Mouse (Mus musculus): Measurements from ENCODE around the gene Flot1. TPM values are rescaled to one million over a fixed set of nuclear protein-coding genes. Genes with fewer than 3 reads are reported as not detected.

Gene Flot1
- 50.9 and 60.3 TPM in 2 replicates for polyA plus RNA-seq (2016; fragmentation: Nextera tagmentation; extraction: Ambion mirVana)

DNA sequence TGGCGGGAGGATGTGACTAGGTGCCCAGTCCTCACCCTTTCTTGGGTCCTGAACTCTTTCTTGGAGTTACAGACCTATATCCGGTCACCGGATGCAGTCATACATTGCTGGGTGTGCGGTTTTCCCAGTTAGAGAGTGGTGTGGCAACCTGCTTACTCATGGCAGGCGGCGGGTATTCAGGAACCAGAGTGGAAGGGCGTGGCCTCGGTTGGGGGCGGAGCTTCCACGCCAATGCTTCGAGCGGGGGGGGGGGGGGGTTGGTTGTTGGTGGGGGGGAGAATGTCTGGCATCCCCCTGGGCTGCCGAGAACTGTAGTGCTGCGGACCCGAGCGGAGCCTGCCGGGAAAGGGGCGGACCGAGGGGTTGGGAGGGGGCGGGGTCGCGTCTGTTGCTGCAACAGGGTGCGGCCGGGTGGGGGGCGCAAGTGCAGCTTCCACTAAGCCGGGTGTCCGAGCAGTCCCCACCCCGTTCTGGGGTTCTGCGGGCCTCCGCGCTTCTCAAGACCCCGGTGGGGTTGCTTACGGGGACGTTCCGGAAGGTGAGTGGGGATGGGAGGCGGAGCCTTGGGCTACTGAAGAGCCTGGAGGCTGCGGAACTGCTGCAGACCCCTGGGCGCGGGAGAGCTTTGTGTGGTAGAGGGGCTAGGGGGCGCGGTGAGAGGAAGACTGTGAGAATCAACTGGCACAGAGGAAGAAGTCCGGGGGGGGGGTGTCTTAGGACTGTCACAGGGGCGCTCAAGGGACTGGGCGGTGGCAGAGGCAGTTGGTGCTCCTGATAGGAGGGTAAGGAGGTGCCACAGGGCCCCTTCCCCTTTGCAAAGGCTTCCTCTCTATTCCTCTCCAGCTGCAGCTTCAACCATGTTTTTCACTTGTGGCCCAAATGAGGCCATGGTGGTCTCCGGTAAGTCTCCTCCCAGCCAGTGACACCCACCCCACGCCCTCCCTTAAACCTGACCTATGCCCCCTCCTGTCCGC, at the start of gene Flot1:
Flot1 (plus strand) TSS at position 267 of the 974 bp plus-strand sequence.
- ATAC-seq (ENCODE audit: low FRiP score): peak; percentile 90
- peak within 1 kb of the TSS; percentile 83 for H3K4me2 ChIP-seq (replicated peaks)
- peaks cover 18% of the 10 kb centered on the region for H3K27me3 ChIP-seq
- H3K36me3 ChIP-seq: peaks cover 31% of the 10 kb centered on the region
- H3K4me3 ChIP-seq: peak within 1 kb of the TSS; percentile 58
- peaks cover 33% of the 10 kb centered on the region for H3K4me1 ChIP-seq
- peak within 1 kb of the TSS; percentile 74 for H3K9ac ChIP-seq
- H3K9me3 ChIP-seq (replicated peaks): no peaks in the 10 kb centered on the region
- peak within 1 kb of the TSS; percentile 78 for H3K27ac ChIP-seq
- under 1% methylated on average over 45 of the region's 47 CpGs for WGBS

DNA sequence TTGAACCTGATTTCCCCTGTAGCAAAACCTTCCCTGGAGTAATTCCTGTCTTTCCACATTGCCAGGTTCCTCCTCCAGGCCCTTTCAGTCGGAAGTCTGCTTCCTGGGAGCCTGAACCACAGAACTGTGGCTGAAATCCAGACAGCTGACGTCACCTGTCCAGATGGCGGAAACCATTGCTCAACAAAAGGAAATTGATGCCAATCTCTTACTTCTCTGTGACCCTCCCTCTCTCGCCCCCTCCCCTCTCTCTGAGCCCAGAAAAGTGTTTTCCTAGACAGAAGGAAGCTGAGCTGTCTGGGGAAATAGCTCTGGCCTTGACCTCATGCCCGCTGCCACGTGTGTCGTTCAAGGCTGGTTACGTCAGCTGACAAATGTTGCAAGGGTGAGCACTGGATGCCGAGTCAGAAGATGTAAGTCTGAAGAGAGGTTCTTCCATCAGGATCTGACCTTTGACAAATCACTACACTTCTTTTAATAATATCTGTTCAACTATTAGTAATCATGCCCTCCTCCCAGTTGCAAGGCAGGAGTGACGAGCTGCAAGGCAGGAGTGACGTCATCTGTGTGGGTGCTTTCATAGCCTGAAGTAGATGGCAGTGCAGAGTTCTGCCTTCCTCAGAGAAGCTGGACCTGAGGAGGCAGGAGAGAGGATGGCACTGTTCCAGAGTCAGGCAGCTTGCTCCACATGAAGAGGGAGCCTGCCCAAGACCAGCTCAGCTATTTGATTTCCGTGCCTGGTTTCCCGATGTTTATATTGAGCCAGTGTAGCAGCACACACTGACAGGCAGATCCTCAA, 46.0 kb upstream of the Flot1 start:
- no peak overlapping the region for H3K4me3 ChIP-seq
- no peak overlapping the region for H3K4me2 ChIP-seq (replicated peaks)
- no peaks in the 10 kb centered on the region for H3K27me3 ChIP-seq
- no peaks in the 10 kb centered on the region for H3K36me3 ChIP-seq
- H3K27ac ChIP-seq: no peak overlapping the region
- H3K9me3 ChIP-seq (replicated peaks): no peaks in the 10 kb centered on the region
- no peak for ATAC-seq (ENCODE audit: low FRiP score)
- H3K9ac ChIP-seq: no peak overlapping the region
- 64% methylated on average over 13 of the region's 13 CpGs for WGBS
- peaks cover 6% of the 10 kb centered on the region for H3K4me1 ChIP-seq

DNA sequence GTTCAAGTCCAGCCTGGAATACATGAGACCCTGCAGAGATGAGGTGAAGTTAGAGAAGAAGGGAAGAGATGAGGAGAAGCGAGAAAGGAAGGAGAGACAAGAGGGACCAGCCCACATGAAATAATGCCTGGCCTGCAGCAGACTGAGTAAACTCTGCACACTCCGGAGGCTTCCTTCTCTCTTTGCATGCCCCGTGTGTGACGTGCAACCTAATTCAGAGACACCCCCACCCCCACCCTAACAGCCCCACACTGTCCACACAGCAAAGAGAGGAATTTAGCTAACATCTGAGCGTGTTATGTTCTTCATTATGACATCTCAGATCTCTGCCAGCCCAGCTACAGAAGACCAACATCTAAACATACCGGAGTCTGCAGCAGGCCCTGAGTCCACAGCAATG, 44.1 kb upstream of the Flot1 start:
- H3K27ac ChIP-seq: no peak overlapping the region
- no peaks in the 10 kb centered on the region for H3K27me3 ChIP-seq
- 57% methylated on average over 6 of the region's 6 CpGs for WGBS
- H3K4me1 ChIP-seq: peaks cover 6% of the 10 kb centered on the region
- ATAC-seq (ENCODE audit: low FRiP score): no peak
- H3K9me3 ChIP-seq (replicated peaks): no peaks in the 10 kb centered on the region
- no peak overlapping the region for H3K4me3 ChIP-seq
- no peaks in the 10 kb centered on the region for H3K36me3 ChIP-seq
- no peak overlapping the region for H3K4me2 ChIP-seq (replicated peaks)
- no peak overlapping the region for H3K9ac ChIP-seq

DNA sequence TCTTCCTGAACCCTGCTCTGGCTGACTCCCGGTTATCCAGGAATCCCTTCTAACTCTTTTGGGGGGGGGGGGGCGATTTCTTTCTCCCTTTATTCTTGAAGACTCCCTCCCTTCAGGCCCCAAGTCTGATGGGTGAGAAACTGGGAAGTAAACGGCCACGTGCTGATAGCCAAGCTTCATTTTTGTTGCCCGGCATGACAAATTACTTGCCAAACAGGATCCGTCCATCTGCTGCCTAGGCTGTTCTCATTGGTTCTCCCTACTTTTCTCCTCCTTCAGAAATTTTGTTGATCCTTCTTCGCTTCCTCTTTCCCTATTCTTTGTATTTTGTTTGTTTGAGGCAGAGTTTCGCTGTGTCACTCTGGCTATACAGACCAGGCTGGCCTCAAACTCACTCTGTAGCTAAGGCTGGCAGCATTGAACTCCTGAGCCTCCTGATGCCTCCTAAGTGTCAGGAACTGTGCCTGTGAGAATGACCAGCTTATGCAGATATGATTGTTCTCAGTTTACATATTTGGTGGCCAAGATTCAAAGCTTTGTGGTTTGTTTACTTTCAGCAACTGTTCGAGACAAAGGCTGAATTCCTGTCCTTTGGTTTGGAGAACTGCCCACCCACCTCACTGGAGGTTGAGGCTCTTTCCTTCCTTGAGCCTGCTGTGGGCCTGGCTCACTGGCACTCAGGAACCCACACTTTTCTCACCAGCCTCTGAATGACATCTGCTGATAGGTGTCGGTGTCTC, 43.4 kb upstream of the Flot1 start:
- H3K27me3 ChIP-seq: no peaks in the 10 kb centered on the region
- no peaks in the 10 kb centered on the region for H3K9me3 ChIP-seq (replicated peaks)
- H3K4me2 ChIP-seq (replicated peaks): no peak overlapping the region
- 68% methylated on average over 10 of the region's 10 CpGs for WGBS
- H3K36me3 ChIP-seq: no peaks in the 10 kb centered on the region
- H3K4me1 ChIP-seq: peaks cover 6% of the 10 kb centered on the region
- no peak overlapping the region for H3K9ac ChIP-seq
- no peak for ATAC-seq (ENCODE audit: low FRiP score)
- no peak overlapping the region for H3K4me3 ChIP-seq
- H3K27ac ChIP-seq: no peak overlapping the region

DNA sequence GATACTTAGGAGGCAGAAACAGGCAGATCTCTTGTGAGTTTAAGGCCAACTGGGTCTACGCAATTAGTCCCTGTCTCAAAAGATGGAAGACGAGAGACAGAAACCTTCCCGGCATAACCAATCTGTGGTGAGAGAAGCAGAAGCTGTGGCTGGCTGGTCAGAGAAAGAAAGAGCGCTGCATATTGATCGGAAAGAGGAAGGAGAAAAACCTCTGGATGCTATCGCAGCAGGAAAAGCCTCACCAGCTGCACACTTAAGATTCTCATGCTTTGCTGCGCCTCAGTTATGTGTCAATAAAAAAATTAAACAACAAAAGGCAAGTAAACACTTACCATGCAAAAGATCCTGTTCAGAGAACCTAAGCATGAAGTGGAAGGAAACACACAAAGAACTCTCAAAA, 42.7 kb upstream of the Flot1 start:
- Histone ChIP-seq H3K9me3 (replicated peaks) (no peaks in the 10 kb centered on the region), H3K9ac (no peak overlapping the region), H3K4me3 (no peak overlapping the region), H3K27ac (no peak overlapping the region), H3K36me3 (no peaks in the 10 kb centered on the region), H3K4me2 (replicated peaks) (no peak overlapping the region), H3K4me1 (peaks cover 6% of the 10 kb centered on the region), H3K27me3 (no peaks in the 10 kb centered on the region)
- ATAC-seq (ENCODE audit: low FRiP score): no peak
- WGBS: 94% methylated on average over 7 of the region's 7 CpGs

DNA sequence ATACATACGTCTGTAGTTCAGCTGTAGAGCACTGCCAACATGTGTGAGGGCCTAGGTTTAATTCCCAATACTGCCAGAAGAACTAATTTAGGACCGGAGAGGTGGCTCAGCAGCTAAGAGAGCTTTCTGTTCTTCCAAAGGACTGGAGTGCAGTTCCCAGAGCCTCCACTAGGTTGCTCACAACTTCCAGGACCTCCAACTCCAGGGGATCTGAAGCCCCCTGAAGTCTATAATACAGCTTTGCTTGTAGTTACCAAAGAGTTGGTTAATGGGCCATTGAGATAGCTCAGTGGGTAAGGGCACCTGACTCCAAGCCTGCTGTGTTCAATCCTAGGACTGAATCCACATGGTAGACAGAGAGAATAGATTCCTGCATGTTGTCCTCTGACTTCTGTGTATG, 40.6 kb upstream of the Flot1 start:
- ATAC-seq (ENCODE audit: low FRiP score): no peak
- Histone ChIP-seq H3K27ac (no peak overlapping the region), H3K4me1 (no peaks in the 10 kb centered on the region), H3K9ac (no peak overlapping the region), H3K36me3 (no peaks in the 10 kb centered on the region), H3K9me3 (replicated peaks) (no peaks in the 10 kb centered on the region), H3K27me3 (no peaks in the 10 kb centered on the region), H3K4me2 (replicated peaks) (no peak overlapping the region), H3K4me3 (no peak overlapping the region)
- 68% methylated on average over 2 of the region's 2 CpGs for WGBS

DNA sequence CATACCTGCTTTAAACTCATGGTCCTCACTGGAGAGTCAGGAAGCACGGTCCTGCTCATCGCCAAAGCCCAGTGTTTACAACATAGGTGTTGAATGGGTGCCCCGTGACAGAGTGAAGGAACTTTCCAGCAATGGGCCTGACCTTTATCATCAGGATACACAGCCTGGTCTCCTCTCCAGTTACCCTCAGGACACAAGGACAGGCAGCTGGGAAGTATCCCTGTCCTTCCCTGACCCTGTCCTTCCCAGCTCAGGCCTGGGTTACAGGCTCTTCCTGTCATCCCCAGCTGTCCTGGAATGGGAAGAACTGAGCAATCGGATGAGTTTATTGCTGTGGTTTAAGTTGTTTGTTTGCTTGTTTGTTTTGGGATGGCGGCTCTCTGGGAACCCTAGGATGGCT, 40.1 kb upstream of the Flot1 start:
- 85% methylated on average over 5 of the region's 5 CpGs for WGBS
- no peak overlapping the region for H3K4me3 ChIP-seq
- no peaks in the 10 kb centered on the region for H3K36me3 ChIP-seq

DNA sequence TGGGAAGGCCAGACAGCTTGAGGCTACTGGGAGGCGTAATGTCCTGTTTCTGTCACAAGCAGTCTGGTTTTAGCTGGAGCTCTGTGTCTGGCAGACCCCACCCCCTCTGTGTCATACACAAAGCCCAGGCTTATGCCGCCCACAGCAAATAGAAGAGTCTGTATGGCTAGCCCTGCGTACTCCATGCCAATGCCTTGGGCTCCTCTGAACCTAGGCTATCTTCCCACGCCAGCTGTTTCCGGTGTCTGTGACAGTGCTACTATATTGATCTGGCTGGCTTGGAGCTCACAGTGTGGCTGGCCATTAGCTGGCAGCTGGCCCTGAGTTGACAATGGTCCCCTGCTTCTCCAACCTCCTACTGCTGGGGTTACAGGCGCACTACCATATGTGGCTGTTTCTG, 39.1 kb upstream of the Flot1 start:
- Histone ChIP-seq H3K9me3 (replicated peaks) (no peaks in the 10 kb centered on the region), H3K4me2 (replicated peaks) (no peak overlapping the region), H3K27me3 (no peaks in the 10 kb centered on the region), H3K27ac (no peak overlapping the region), H3K4me3 (no peak overlapping the region), H3K36me3 (no peaks in the 10 kb centered on the region), H3K4me1 (no peaks in the 10 kb centered on the region), H3K9ac (no peak overlapping the region)
- 81% methylated on average over 6 of the region's 6 CpGs for WGBS
- no peak for ATAC-seq (ENCODE audit: low FRiP score)

More for the DNA sequence above, 40.1 kb upstream of the Flot1 start:
- Histone ChIP-seq H3K4me1 (no peaks in the 10 kb centered on the region), H3K9me3 (replicated peaks) (no peaks in the 10 kb centered on the region), H3K4me2 (replicated peaks) (no peak overlapping the region), H3K27me3 (no peaks in the 10 kb centered on the region), H3K9ac (no peak overlapping the region), H3K27ac (no peak overlapping the region)
- no peak for ATAC-seq (ENCODE audit: low FRiP score)

DNA sequence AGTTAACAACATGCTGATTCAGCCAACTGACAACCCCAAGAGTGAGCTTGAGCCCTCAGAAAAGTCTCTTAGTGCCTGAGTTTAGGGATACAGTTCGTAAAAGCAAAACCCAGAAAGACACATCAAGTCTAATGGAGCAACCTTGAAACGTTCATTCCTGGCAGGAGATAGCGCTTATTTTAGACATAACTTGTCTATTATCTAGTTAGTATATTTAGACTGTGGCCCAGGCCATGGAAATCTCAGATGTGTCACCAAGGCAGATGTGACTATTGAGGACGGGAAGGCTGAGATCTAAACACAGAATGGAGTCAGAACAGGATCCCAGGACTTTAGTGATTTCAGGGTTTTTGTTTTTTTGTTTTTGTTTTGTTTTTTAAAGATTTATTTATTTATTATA, 37.9 kb upstream of the Flot1 start:
- Histone ChIP-seq H3K36me3 (no peaks in the 10 kb centered on the region), H3K4me2 (replicated peaks) (no peak overlapping the region), H3K27me3 (no peaks in the 10 kb centered on the region), H3K9me3 (replicated peaks) (no peaks in the 10 kb centered on the region), H3K27ac (no peak overlapping the region), H3K9ac (no peak overlapping the region), H3K4me3 (no peak overlapping the region), H3K4me1 (no peaks in the 10 kb centered on the region)
- no peak for ATAC-seq (ENCODE audit: low FRiP score)
- 92% methylated on average over 4 of the region's 4 CpGs for WGBS

DNA sequence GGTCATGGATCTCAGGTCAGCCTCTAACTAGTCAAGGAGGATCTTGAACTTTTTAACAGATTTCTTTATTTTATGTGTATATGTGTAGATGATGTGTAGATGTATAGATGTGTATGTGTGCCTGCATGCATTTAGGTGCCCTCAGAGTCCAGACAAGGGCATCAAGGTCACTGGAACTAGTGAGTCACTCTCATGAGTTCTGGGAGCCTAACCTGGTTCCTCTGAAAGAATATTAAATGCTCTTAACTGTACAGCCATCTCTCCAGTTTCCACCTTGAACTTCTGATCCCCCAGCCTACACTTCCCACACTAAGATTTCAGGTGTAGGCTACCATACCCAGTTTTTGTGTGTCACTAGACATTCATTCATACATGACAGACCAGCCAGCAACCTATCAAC, 35.5 kb upstream of the Flot1 start:
- no peaks in the 10 kb centered on the region for H3K27me3 ChIP-seq
- no peaks in the 10 kb centered on the region for H3K4me1 ChIP-seq
- no peak overlapping the region for H3K4me2 ChIP-seq (replicated peaks)
- H3K36me3 ChIP-seq: no peaks in the 10 kb centered on the region
- ATAC-seq (ENCODE audit: low FRiP score): no peak
- H3K4me3 ChIP-seq: no peak overlapping the region
- H3K27ac ChIP-seq: no peak overlapping the region
- no peaks in the 10 kb centered on the region for H3K9me3 ChIP-seq (replicated peaks)
- no peak overlapping the region for H3K9ac ChIP-seq

DNA sequence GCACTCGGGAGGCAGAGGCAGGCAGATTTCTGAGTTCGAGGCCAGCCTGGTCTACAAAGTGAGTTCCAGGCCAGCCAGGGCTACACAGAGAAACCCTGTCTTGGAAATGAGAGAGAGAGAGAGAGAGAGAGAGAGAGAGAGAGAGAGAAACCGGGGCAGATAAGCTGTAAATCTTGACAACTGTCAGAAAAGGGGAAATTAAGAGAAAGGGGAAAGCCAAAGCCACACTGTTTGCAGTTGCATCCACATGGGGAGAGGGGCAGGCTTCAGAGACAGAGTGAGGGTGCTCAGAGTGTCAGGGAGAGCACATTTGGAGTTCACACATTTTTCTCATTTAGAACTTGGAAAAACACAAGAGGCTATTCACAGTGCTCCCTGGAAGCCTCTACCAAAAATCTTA, 35.0 kb upstream of the Flot1 start:
- Histone ChIP-seq H3K4me2 (replicated peaks) (no peak overlapping the region), H3K27ac (no peak overlapping the region), H3K4me3 (no peak overlapping the region), H3K9ac (no peak overlapping the region), H3K4me1 (no peaks in the 10 kb centered on the region), H3K36me3 (no peaks in the 10 kb centered on the region), H3K27me3 (no peaks in the 10 kb centered on the region), H3K9me3 (replicated peaks) (no peaks in the 10 kb centered on the region)
- 77% methylated on average over 3 of the region's 3 CpGs for WGBS
- no peak for ATAC-seq (ENCODE audit: low FRiP score)

DNA sequence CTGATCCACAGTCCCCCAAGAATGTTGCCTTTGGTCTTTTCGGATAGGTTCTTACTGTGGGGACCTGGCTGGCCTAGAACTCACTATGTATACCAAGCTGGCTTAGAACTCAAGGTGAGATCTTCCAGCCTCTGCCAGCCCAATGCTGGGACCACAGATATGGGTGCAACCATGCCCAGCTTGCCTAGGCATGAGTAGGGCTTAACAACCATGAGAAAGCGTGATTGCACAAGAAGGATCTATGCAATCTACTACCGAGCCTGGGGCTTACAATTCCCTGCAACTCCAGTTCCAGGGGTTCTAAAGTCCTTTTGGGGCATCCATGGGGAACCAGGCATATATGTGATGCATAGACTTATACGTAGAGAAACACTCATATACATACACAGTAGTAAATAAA, 32.1 kb upstream of the Flot1 start:
- no peaks in the 10 kb centered on the region for H3K9me3 ChIP-seq (replicated peaks)
- H3K27ac ChIP-seq: no peak overlapping the region
- H3K36me3 ChIP-seq: no peaks in the 10 kb centered on the region
- H3K4me3 ChIP-seq: no peak overlapping the region
- H3K4me2 ChIP-seq (replicated peaks): no peak overlapping the region
- no peak for ATAC-seq (ENCODE audit: low FRiP score)
- H3K4me1 ChIP-seq: no peaks in the 10 kb centered on the region
- H3K27me3 ChIP-seq: no peaks in the 10 kb centered on the region
- 90% methylated on average over 4 of the region's 4 CpGs for WGBS
- H3K9ac ChIP-seq: no peak overlapping the region

Measured in hindbrain, embryonic 12.5 days (tissue).